Mouse (Mus musculus) liver, adult (tissue): ENCODE data around the gene Mfsd6.

Experiments
- GATA4 ChIP-seq: IDR thresholded peaks from 2 replicates; pipeline ENCODE4 v1.6.1; 2014; ENCODE audit warnings: mild to moderate bottlenecking, low read length; ENCODE audit not compliant: insufficient replicate concordance

Mfsd6 gene

GRCm38 (mm10) chr1:52668743-52669323, 58.4 kb downstream of the Mfsd6 start:
- no peak for TF ChIP-seq GATA4

GRCm38 (mm10) chr1:52663228-52663627, 64.0 kb downstream of the Mfsd6 start:
- TF ChIP-seq GATA4, result no peak

- no peak for TF ChIP-seq GATA4
These were observed 66.5 kb downstream of the Mfsd6 start for GRCm38 (mm10) chr1:52660765-52661164.

- no peak for TF ChIP-seq GATA4
These were observed 67.0 kb downstream of the Mfsd6 start for GRCm38 (mm10) chr1:52660278-52660677.

- no peak for TF ChIP-seq GATA4
These were observed 69.1 kb downstream of the Mfsd6 start for GRCm38 (mm10) chr1:52658160-52658559.

- TF ChIP-seq GATA4, result no peak
These were observed 72.1 kb downstream of the Mfsd6 start for GRCm38 (mm10) chr1:52655153-52655552.

GRCm38 (mm10) chr1:52653366-52653765, 73.9 kb downstream of the Mfsd6 start:
- no peak for TF ChIP-seq GATA4

GRCm38 (mm10) chr1:52652601-52653253, 74.5 kb downstream of the Mfsd6 start:
- no peak for TF ChIP-seq GATA4

- TF ChIP-seq GATA4, result no peak
These were observed 77.2 kb downstream of the Mfsd6 start for GRCm38 (mm10) chr1:52650066-52650465.

GRCm38 (mm10) chr1:52648153-52649027, 78.9 kb downstream of the Mfsd6 start:
- TF ChIP-seq GATA4, result no peak

GRCm38 (mm10) chr1:52640736-52641135, 86.5 kb downstream of the Mfsd6 start:
- no peak for TF ChIP-seq GATA4

- no peak for TF ChIP-seq GATA4
These were observed 87.0 kb downstream of the Mfsd6 start for GRCm38 (mm10) chr1:52640266-52640665.

- no peak for TF ChIP-seq GATA4
These were observed 88.2 kb downstream of the Mfsd6 start for GRCm38 (mm10) chr1:52639090-52639489.

GRCm38 (mm10) chr1:52638101-52638500, 89.2 kb downstream of the Mfsd6 start:
- TF ChIP-seq GATA4, result no peak

- TF ChIP-seq GATA4, result no peak
These were observed 91.3 kb downstream of the Mfsd6 start for GRCm38 (mm10) chr1:52635932-52636331.

GRCm38 (mm10) chr1:52634251-52634650, 93.0 kb downstream of the Mfsd6 start:
- no peak for TF ChIP-seq GATA4
